Mouse (Mus musculus): ENCODE measurements around the gene Cdc25b. TPM values are rescaled to one million over a fixed set of nuclear protein-coding genes. Genes with fewer than 3 reads are reported as not detected.

Gene Cdc25b
- polyA plus RNA-seq, 1 experiment from 2014 or later, result 38.7 TPM

- H3K9me3 ChIP-seq (ENCODE audit: control insufficient read depth, low read length), result no peaks in the 10 kb centered on the region
- TF ChIP-seq EP300 (optimal IDR thresholded peaks at IDR 0.05) (no peak), CTCF (IDR thresholded peaks at IDR 0.05; ENCODE audit: low read depth) (no peak)
- H3K36me3 ChIP-seq (ENCODE audit: control insufficient read depth, insufficient read depth, low read length), result peaks cover 8% of the 10 kb centered on the region; the same call in 1 of the 2 replicates
- no peak for DNase-seq (ENCODE audit: low spot score)
- 70% methylated on average over 2 of the region's 2 CpGs for WGBS
- H3K4me1 ChIP-seq (replicated peaks; ENCODE audit: control insufficient read depth, insufficient read depth), result peaks cover 16% of the 10 kb centered on the region
- H3K27me3 ChIP-seq (ENCODE audit: control insufficient read depth, insufficient read depth, low read length), result no peaks in the 10 kb centered on the region
- no peak overlapping the region for H3K4me3 ChIP-seq (ENCODE audit: low read depth, low read length)
- H3K4me2 ChIP-seq (replicated peaks; ENCODE audit: low read depth), result no peak overlapping the region
- no peak for ATAC-seq (ENCODE audit: low FRiP score, low TSS enrichment)
- H3K27ac ChIP-seq (replicated peaks), result peak overlapping the region; percentile 36; the same call in 1 of the 2 replicates
- H3K9ac ChIP-seq (ENCODE audit: low read length), result no peak overlapping the region
These were observed 21.6 kb downstream of the Cdc25b start for GRCm38 (mm10) chr2:131208356-131208755.

- peaks cover 8% of the 10 kb centered on the region; the same call in 1 of the 2 replicates for H3K36me3 ChIP-seq (ENCODE audit: control insufficient read depth, insufficient read depth, low read length)
- no peak for ATAC-seq (ENCODE audit: low FRiP score, low TSS enrichment)
- H3K4me2 ChIP-seq (replicated peaks; ENCODE audit: low read depth), result no peak overlapping the region
- H3K27me3 ChIP-seq (ENCODE audit: control insufficient read depth, insufficient read depth, low read length), result no peaks in the 10 kb centered on the region
- no peak for DNase-seq (ENCODE audit: low spot score)
- H3K4me1 ChIP-seq (replicated peaks; ENCODE audit: control insufficient read depth, insufficient read depth), result peaks cover 16% of the 10 kb centered on the region
- TF ChIP-seq EP300 (optimal IDR thresholded peaks at IDR 0.05) (no peak), CTCF (IDR thresholded peaks at IDR 0.05; ENCODE audit: low read depth) (no peak)
- WGBS, result 73% methylated on average over 4 of the region's 4 CpGs
- peak overlapping the region; percentile 32; the same call in 1 of the 2 replicates for H3K9ac ChIP-seq (ENCODE audit: low read length)
- H3K27ac ChIP-seq (replicated peaks), result peak overlapping the region; percentile 92
- no peak overlapping the region for H3K4me3 ChIP-seq (ENCODE audit: low read depth, low read length)
- no peaks in the 10 kb centered on the region for H3K9me3 ChIP-seq (ENCODE audit: control insufficient read depth, low read length)
These were observed 22.5 kb downstream of the Cdc25b start for GRCm38 (mm10) chr2:131209125-131209795.

GRCm38 (mm10) chr2:131209969-131210792 lies 23.4 kb downstream of the Cdc25b start:
- ATAC-seq (ENCODE audit: low FRiP score, low TSS enrichment) (peak; percentile 97), DNase-seq (ENCODE audit: low spot score) (peak; percentile 96)
- TF ChIP-seq CTCF (IDR thresholded peaks at IDR 0.05; ENCODE audit: low read depth), result peak; percentile 98
- TF ChIP-seq EP300 (optimal IDR thresholded peaks at IDR 0.05), result peak; percentile 45
- Histone ChIP-seq H3K4me1 (replicated peaks; ENCODE audit: control insufficient read depth, insufficient read depth) (peaks cover 12% of the 10 kb centered on the region), H3K9ac (ENCODE audit: low read length) (peak overlapping the region; percentile 76), H3K9me3 (ENCODE audit: control insufficient read depth, low read length) (no peaks in the 10 kb centered on the region), H3K4me2 (replicated peaks; ENCODE audit: low read depth) (peak overlapping the region; percentile 69), H3K4me3 (ENCODE audit: low read depth, low read length) (peak overlapping the region; percentile 58), H3K36me3 (ENCODE audit: control insufficient read depth, insufficient read depth, low read length) (peaks cover 8% of the 10 kb centered on the region; the same call in 1 of the 2 replicates), H3K27ac (replicated peaks) (peak overlapping the region; percentile 92), H3K27me3 (ENCODE audit: control insufficient read depth, insufficient read depth, low read length) (no peaks in the 10 kb centered on the region)
- under 1% methylated on average over 50 of the region's 50 CpGs for WGBS

GRCm38 (mm10) chr2:131211026-131211615 lies 24.4 kb downstream of the Cdc25b start:
- no peaks in the 10 kb centered on the region for H3K9me3 ChIP-seq (ENCODE audit: control insufficient read depth, low read length)
- no peak for TF ChIP-seq CTCF (IDR thresholded peaks at IDR 0.05; ENCODE audit: low read depth)
- TF ChIP-seq EP300 (optimal IDR thresholded peaks at IDR 0.05), result no peak
- ATAC-seq (ENCODE audit: low FRiP score, low TSS enrichment) (no peak), DNase-seq (ENCODE audit: low spot score) (no peak)
- H3K4me1 ChIP-seq (replicated peaks; ENCODE audit: control insufficient read depth, insufficient read depth), result peaks cover 9% of the 10 kb centered on the region
- no peaks in the 10 kb centered on the region for H3K27me3 ChIP-seq (ENCODE audit: control insufficient read depth, insufficient read depth, low read length)
- peak overlapping the region; percentile 58 for H3K4me3 ChIP-seq (ENCODE audit: low read depth, low read length)
- peak overlapping the region; percentile 92 for H3K27ac ChIP-seq (replicated peaks)
- 58% methylated on average over 9 of the region's 9 CpGs for WGBS
- H3K4me2 ChIP-seq (replicated peaks; ENCODE audit: low read depth), result peak overlapping the region; percentile 69
- peaks cover 8% of the 10 kb centered on the region; the same call in 1 of the 2 replicates for H3K36me3 ChIP-seq (ENCODE audit: control insufficient read depth, insufficient read depth, low read length)
- peak overlapping the region; percentile 76 for H3K9ac ChIP-seq (ENCODE audit: low read length)

GRCm38 (mm10) chr2:131213773-131214172 lies 27.0 kb downstream of the Cdc25b start:
- Histone ChIP-seq H3K27ac (replicated peaks) (no peak overlapping the region), H3K9me3 (ENCODE audit: control insufficient read depth, low read length) (no peaks in the 10 kb centered on the region), H3K9ac (ENCODE audit: low read length) (no peak overlapping the region), H3K27me3 (ENCODE audit: control insufficient read depth, insufficient read depth, low read length) (no peaks in the 10 kb centered on the region), H3K4me3 (ENCODE audit: low read depth, low read length) (no peak overlapping the region), H3K4me2 (replicated peaks; ENCODE audit: low read depth) (no peak overlapping the region), H3K4me1 (replicated peaks; ENCODE audit: control insufficient read depth, insufficient read depth) (peaks cover 9% of the 10 kb centered on the region), H3K36me3 (ENCODE audit: control insufficient read depth, insufficient read depth, low read length) (peaks cover 8% of the 10 kb centered on the region; the same call in 1 of the 2 replicates)
- TF ChIP-seq EP300 (optimal IDR thresholded peaks at IDR 0.05) (no peak), CTCF (IDR thresholded peaks at IDR 0.05; ENCODE audit: low read depth) (no peak)
- ATAC-seq (ENCODE audit: low FRiP score, low TSS enrichment), result no peak
- no peak for DNase-seq (ENCODE audit: low spot score)
- WGBS, result 56% methylated on average over 7 of the region's 7 CpGs

Data from stomach, postnatal 0 days (tissue).